Mouse (Mus musculus): ENCODE data around the gene Lep.

Gene Lep

DNA sequence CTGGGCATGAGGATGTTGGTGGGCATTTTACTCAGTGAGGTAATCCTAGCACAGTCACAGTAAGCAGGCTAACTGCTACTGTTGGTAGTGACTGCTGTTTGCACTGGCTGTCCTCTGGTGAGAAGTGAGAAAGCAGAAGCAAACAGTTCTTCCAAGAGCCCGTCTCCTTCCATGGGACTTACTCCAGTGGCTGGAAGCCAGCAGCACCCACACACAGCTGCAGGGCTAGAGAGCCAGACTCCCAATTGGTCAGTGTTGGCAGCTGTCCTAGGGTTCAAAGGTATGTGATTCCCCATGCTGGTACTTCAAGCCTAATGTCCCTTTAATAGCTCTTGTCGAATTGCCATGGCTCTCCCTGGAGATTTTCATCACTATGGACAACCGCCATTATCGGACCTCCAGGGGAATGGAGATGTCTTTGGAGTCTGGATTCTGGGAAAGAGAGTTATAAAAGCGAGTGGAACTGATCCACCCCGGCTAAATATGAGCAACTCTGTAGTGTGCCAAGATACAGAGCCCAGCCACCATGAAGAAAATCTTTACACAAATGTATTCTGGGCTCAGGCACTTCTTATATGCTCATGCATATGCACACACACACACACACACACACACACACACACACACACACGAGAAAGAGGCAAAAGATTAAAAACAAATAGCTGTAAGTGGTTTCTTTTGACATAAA, 57.5 kb downstream of the Lep start:
- peak in 1 of 2 experiments; percentile 9 for DNase-seq (ENCODE audit: low spot score in 2 of 2)

DNA sequence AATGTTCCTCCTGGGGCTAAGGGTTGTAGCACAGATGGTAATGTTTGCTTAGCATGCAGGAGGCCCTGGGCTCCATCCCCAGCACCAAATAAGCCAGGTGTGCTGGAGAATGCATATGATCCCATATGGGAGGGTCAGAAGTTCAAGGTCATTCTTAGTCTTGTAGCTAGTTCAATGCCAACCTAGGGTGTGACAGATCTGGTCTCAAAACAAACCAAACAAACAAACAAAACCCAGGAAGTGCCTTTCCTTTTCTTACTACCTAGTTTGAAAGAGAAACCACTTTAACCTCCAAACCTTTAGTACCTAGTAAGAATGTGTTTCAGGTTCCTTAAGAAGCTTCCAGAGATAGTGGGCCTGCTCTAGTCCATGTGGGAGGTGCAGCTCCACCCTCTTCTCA, 58.2 kb downstream of the Lep start:
- DNase-seq (ENCODE audit: low spot score in 2 of 2) = no peak

GRCm38 (mm10) chr6:29118963-29119362, 58.9 kb downstream of the Lep start:
- no peak for DNase-seq (ENCODE audit: low spot score in 2 of 2)

- DNase-seq (ENCODE audit: low spot score in 2 of 2) = no peak
Measured at GRCm38 (mm10) chr6:29119990-29120389, 60.0 kb downstream of the Lep start.
